Mouse (Mus musculus): ENCODE measurements around the gene Sycp3. TPM values are rescaled to one million over a fixed set of nuclear protein-coding genes. Genes with fewer than 3 reads are reported as not detected.
"Not testable (repeated sequence)": the region's sequence is repeated elsewhere in the genome, so short reads cannot be mapped to it uniquely, and the experiment has no call there.

Sycp3 gene
- polyA plus RNA-seq, 1 experiment from 2014 or later = 0.13 TPM

- whole genome bisulfite sequencing (ENCODE audit: insufficient replicate concordance) = 58% methylated on average over 8 of the region's 8 CpGs
- ATAC-seq = no peak
- DNase-seq = no peak
Measured at GRCm38 (mm10) chr10:88513574-88514135, 54.3 kb downstream of the Sycp3 start.

GRCm38 (mm10) chr10:88514495-88514894 is 55.1 kb downstream of the Sycp3 start:
- no peak overlapping the region for H3K27ac ChIP-seq (ENCODE audit: low read depth)
- no peaks in the 10 kb centered on the region for H3K9me3 ChIP-seq (ENCODE audit: low read length)
- H3K4me3 ChIP-seq (ENCODE audit: low read depth, low read length) = no peak overlapping the region
- no peak overlapping the region for H3K9ac ChIP-seq (replicated peaks)
- TF ChIP-seq EP300 (IDR thresholded peaks at IDR 0.05; ENCODE audit: low read depth) = no peak
- TF ChIP-seq CTCF (IDR thresholded peaks at IDR 0.05; ENCODE audit: low read depth) = peak; percentile 49
- ATAC-seq (peak; percentile 78), DNase-seq (peak; percentile 58)
- no peaks in the 10 kb centered on the region for H3K36me3 ChIP-seq (replicated peaks; ENCODE audit: insufficient read depth, low read length)
- 45% methylated on average over 2 of the region's 2 CpGs for WGBS (ENCODE audit: insufficient replicate concordance)
- peaks cover 5% of the 10 kb centered on the region; the same call in 1 of the 2 replicates for H3K4me1 ChIP-seq (ENCODE audit: insufficient read depth)
- H3K27me3 ChIP-seq (ENCODE audit: insufficient read depth, low read length) = no peaks in the 10 kb centered on the region
- H3K4me2 ChIP-seq (ENCODE audit: low read depth, low read length) = no peak overlapping the region

More at GRCm38 (mm10) chr10:88513574-88514135, 54.3 kb downstream of the Sycp3 start:
- H3K9ac ChIP-seq (replicated peaks) = no peak overlapping the region
- no peak overlapping the region for H3K4me3 ChIP-seq (ENCODE audit: low read depth, low read length)
- H3K27ac ChIP-seq (ENCODE audit: low read depth) = no peak overlapping the region
- no peaks in the 10 kb centered on the region for H3K36me3 ChIP-seq (replicated peaks; ENCODE audit: insufficient read depth, low read length)
- H3K4me2 ChIP-seq (ENCODE audit: low read depth, low read length) = no peak overlapping the region
- H3K4me1 ChIP-seq (ENCODE audit: insufficient read depth) = peaks cover 5% of the 10 kb centered on the region; the same call in 1 of the 2 replicates
- H3K9me3 ChIP-seq (ENCODE audit: low read length) = no peaks in the 10 kb centered on the region
- H3K27me3 ChIP-seq (ENCODE audit: insufficient read depth, low read length) = no peaks in the 10 kb centered on the region
- TF ChIP-seq CTCF (IDR thresholded peaks at IDR 0.05; ENCODE audit: low read depth) (no peak), EP300 (IDR thresholded peaks at IDR 0.05; ENCODE audit: low read depth) (no peak)

- WGBS (ENCODE audit: insufficient replicate concordance) = 75% methylated on average over 7 of the region's 7 CpGs
- not testable (repeated sequence) for H3K4me1 ChIP-seq (ENCODE audit: insufficient read depth); H3K27ac ChIP-seq (ENCODE audit: low read depth); H3K9ac ChIP-seq (replicated peaks); H3K4me3 ChIP-seq (ENCODE audit: low read depth, low read length); H3K27me3 ChIP-seq (ENCODE audit: insufficient read depth, low read length); H3K9me3 ChIP-seq (ENCODE audit: low read length); H3K36me3 ChIP-seq (replicated peaks; ENCODE audit: insufficient read depth, low read length); DNase-seq; ATAC-seq; H3K4me2 ChIP-seq (ENCODE audit: low read depth, low read length)
Measured at GRCm38 (mm10) chr10:88515049-88515448, 55.7 kb downstream of the Sycp3 start.

DNA sequence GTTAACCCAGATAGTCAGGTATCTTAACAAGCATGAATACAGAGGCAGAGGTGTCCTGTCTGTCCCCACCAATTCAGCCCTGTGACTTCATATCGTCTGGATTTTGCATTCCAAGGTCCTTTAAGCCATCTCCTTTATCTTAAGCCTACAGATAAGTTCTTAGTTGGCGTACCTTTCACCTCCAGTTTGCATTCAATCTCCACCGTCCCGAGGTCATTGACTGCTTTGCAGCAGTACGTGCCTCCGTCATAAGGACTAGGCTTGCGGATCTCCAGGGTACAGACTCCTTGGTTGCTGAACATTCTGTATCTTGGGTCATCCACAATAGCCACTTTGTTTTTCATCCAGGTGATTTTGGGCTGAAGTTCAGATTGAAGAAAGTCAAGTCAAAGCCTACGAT is 63.4 kb downstream of the Sycp3 start:
- no peak for ATAC-seq
- 68% methylated on average over 8 of the region's 8 CpGs for WGBS (ENCODE audit: insufficient replicate concordance)
- H3K27ac ChIP-seq (ENCODE audit: low read depth) = no peak overlapping the region

More for the DNA sequence above, 63.4 kb downstream of the Sycp3 start:
- no peak for DNase-seq
- H3K9ac ChIP-seq (replicated peaks) = no peak overlapping the region
- TF ChIP-seq EP300 (IDR thresholded peaks at IDR 0.05; ENCODE audit: low read depth) = no peak
- no peak for TF ChIP-seq CTCF (IDR thresholded peaks at IDR 0.05; ENCODE audit: low read depth)
- no peaks in the 10 kb centered on the region for H3K9me3 ChIP-seq (ENCODE audit: low read length)
- H3K4me3 ChIP-seq (ENCODE audit: low read depth, low read length) = no peak overlapping the region
- H3K4me2 ChIP-seq (ENCODE audit: low read depth, low read length) = no peak overlapping the region
- no peaks in the 10 kb centered on the region for H3K27me3 ChIP-seq (ENCODE audit: insufficient read depth, low read length)
- no peaks in the 10 kb centered on the region for H3K36me3 ChIP-seq (replicated peaks; ENCODE audit: insufficient read depth, low read length)
- no peaks in the 10 kb centered on the region for H3K4me1 ChIP-seq (ENCODE audit: insufficient read depth)

Other genes starting within 250 kb of the Sycp3 start
- 2.9 and 3.1 TPM in 2 replicates for gene Dram1, start 80.5 kb upstream of the Sycp3 start, polyA plus RNA-seq (2015; fragmentation: Nextera tagmentation; extraction: Ambion mirVana)
- 1.5 and 1.8 TPM in 2 replicates for gene Gnptab, start 80.4 kb upstream of the Sycp3 start, polyA plus RNA-seq (2015; fragmentation: Nextera tagmentation; extraction: Ambion mirVana)
- gene Chpt1, start 44.5 kb downstream of the Sycp3 start, polyA plus RNA-seq (2015; fragmentation: Nextera tagmentation; extraction: Ambion mirVana) = 12.7 and 14.9 TPM in 2 replicates
- gene Mybpc1, start 145.6 kb downstream of the Sycp3 start, polyA plus RNA-seq (2015; fragmentation: Nextera tagmentation; extraction: Ambion mirVana) = 0.67 and 10.6 TPM in 2 replicates
- 16.5 and 19.2 TPM in 2 replicates for gene Spic, start 225.4 kb downstream of the Sycp3 start, polyA plus RNA-seq (2015; fragmentation: Nextera tagmentation; extraction: Ambion mirVana)